Mouse (Mus musculus) liver, embryonic 14.5 days (tissue): ENCODE results near the gene Oxsr1. TPM values are rescaled to one million over a fixed set of nuclear protein-coding genes. Genes with fewer than 3 reads are reported as not detected.

Experiments
- ATAC-seq: fragments of 200-750 bp; cut with Nextera tagmentation; 2 replicates; pipeline ENCODE4 v1.8.0; 2017; ENCODE audit warnings: moderate number of reproducible peaks, mild to moderate bottlenecking, moderate library complexity; ENCODE audit not compliant: insufficient read depth
- DNase-seq, 3 experiments: peaks; one replicate each; pipeline ENCODE4 v3.0.0-alpha.2; 2012 to 2013; ENCODE audit warnings: low read depth in 3 of 3, low spot score in 3 of 3
- H3K27ac ChIP-seq: fragments of 300-500 bp; sonication (generic); 2 replicates; pipeline ENCODE4 v1.5.1; 2014; ENCODE audit warnings: moderate library complexity, mild to moderate bottlenecking, control low read depth, inconsistent platforms
- H3K27me3 ChIP-seq: fragments of 300-500 bp; sonication (generic); 2 replicates; pipeline ENCODE4 v1.6.1; 2014; ENCODE audit warnings: mild to moderate bottlenecking, low read length, moderate library complexity; ENCODE audit not compliant: control insufficient read depth, insufficient read depth
- H3K36me3 ChIP-seq: fragments of 300-500 bp; sonication (generic); replicated peaks from 2 replicates; pipeline ENCODE4 v1.6.1; 2014; ENCODE audit warnings: low read depth; ENCODE audit not compliant: control insufficient read depth, insufficient read depth
- H3K4me1 ChIP-seq, 2 experiments: fragments of 200-500 bp in 1 of 2; fragments of 300-500 bp in 1 of 2; sonication (generic) in 1 of 2; replicated peaks; 2 replicates each; pipeline ENCODE4 v1.6.1; 2012 to 2014; ENCODE audit warnings: antibody characterized with exemption in 1 of 2, inconsistent platforms in 1 of 2, low read length in 1 of 2; ENCODE audit not compliant: control insufficient read depth in 2 of 2, insufficient read depth in 2 of 2
- H3K4me2 ChIP-seq: fragments of 300-500 bp; sonication (generic); 2 replicates; pipeline ENCODE4 v1.6.1; 2014; ENCODE audit warnings: low read depth, mild to moderate bottlenecking, control low read depth, moderate library complexity
- H3K4me3 ChIP-seq, 2 experiments: fragments of 200-500 bp in 1 of 2; fragments of 300-500 bp in 1 of 2; sonication (generic) in 1 of 2; 2 replicates each; pipeline ENCODE4 v1.5.1; 2012 to 2014; ENCODE audit warnings: low read depth in 2 of 2, low read length in 2 of 2, mild to moderate bottlenecking in 2 of 2, control low read depth in 1 of 2, inconsistent platforms in 1 of 2, moderate library complexity in 1 of 2; ENCODE audit not compliant: insufficient read depth in 1 of 2
- H3K9ac ChIP-seq: fragments of 300-500 bp; sonication (generic); replicated peaks from 2 replicates; pipeline ENCODE4 v1.6.1; 2014; ENCODE audit warnings: mild to moderate bottlenecking, control low read depth, moderate library complexity
- H3K9me3 ChIP-seq: fragments of 300-500 bp; sonication (generic); 2 replicates; pipeline ENCODE4 v1.6.1; 2016; ENCODE audit warnings: low read length, mixed read lengths; ENCODE audit not compliant: control insufficient read depth
- CTCF ChIP-seq: IDR thresholded peaks from 2 replicates; pipeline ENCODE4 v1.5.1; 2016; ENCODE audit warnings: antibody characterized with exemption, low read depth, control low read depth
- EP300 ChIP-seq: IDR thresholded peaks from 2 replicates; pipeline ENCODE4 v1.6.1; 2016; ENCODE audit warnings: antibody characterized with exemption, low read depth
- WGBS: fragments of 180-500 bp; shearing (Covaris S2); extraction: QIAGEN DNeasy Blood & Tissue Kit; methylation state at CpG from one replicate; pipeline ENCODE4 v1.1.7; 2014; ENCODE audit not compliant: insufficient replicate concordance; 5-methylcytosine and 5-hydroxymethylcytosine counted together
- polyA plus RNA-seq, 2 experiments: library from polyadenylated mRNA; depleted of rRNA in 1 of 2; stranded (reverse) in 1 of 2; unstranded in 1 of 2; fragments of >200 nt; fragmentation: Nextera tagmentation in 1 of 2; extraction: Ambion mirVana in 1 of 2; gene quantifications; 2 replicates each; pipeline versions ENCODE4 v1.2.1 to v1.2.3; 2012 to 2014

Oxsr1 gene
- polyA plus RNA-seq, 2 experiments = 4.9 to 11.8 TPM

DNA sequence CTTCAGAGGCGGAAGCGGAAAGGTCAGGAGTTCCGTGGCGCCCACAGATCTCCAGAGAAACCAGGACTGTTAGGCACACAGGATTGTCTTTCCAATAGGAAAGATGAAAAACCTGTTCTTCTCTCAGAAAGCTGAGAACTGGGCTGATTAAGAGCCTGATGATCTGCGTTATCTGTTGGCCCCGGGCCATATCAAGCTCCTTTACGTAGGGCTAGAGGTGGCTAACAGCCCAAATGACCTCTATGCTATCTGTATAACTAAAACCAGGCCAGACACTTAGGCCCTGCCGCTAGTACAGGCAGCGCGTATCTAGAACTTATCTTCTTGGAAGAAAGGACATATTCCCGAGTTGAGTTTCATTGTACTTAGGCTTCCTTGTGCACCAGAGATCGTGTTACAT lies 41.0 kb upstream of the Oxsr1 start:
- TF ChIP-seq EP300 = no peak
- TF ChIP-seq CTCF = no peak
- H3K9me3 ChIP-seq = no peaks in the 10 kb centered on the region
- ATAC-seq (no peak), DNase-seq (no peak)
- no peak overlapping the region for H3K4me2 ChIP-seq
- H3K4me3 ChIP-seq = no peak overlapping the region
- no peak overlapping the region for H3K27ac ChIP-seq
- H3K27me3 ChIP-seq = no peaks in the 10 kb centered on the region
- H3K36me3 ChIP-seq = no peaks in the 10 kb centered on the region
- 0 out of 4 replicates have a peak, but pooled peaks cover 0 to 2% of the 10 kb centered on the region in 2 experiments for H3K4me1 ChIP-seq
- H3K9ac ChIP-seq = no peak overlapping the region
- WGBS = 77% methylated on average over 12 of the region's 12 CpGs

GRCm38 (mm10) chr9:119361416-119361815 lies 39.2 kb upstream of the Oxsr1 start:
- H3K27me3 ChIP-seq = no peaks in the 10 kb centered on the region
- no peak overlapping the region for H3K4me2 ChIP-seq
- no peak for DNase-seq
- H3K4me1 ChIP-seq = 0 out of 4 replicates have a peak, but pooled peaks cover 0 to 6% of the 10 kb centered on the region in 2 experiments
- no peak for ATAC-seq
- H3K9me3 ChIP-seq = no peaks in the 10 kb centered on the region
- no peak overlapping the region for H3K4me3 ChIP-seq
- WGBS = 70% methylated on average over 5 of the region's 5 CpGs
- H3K9ac ChIP-seq = no peak overlapping the region
- H3K36me3 ChIP-seq = no peaks in the 10 kb centered on the region
- H3K27ac ChIP-seq = no peak overlapping the region
- TF ChIP-seq CTCF = no peak
- no peak for TF ChIP-seq EP300

GRCm38 (mm10) chr9:119358058-119358429 lies 35.8 kb upstream of the Oxsr1 start:
- peak overlapping the region; percentile 37 for H3K9ac ChIP-seq
- ATAC-seq = no peak
- no peaks in the 10 kb centered on the region for H3K27me3 ChIP-seq
- DNase-seq = no peak
- TF ChIP-seq CTCF = no peak
- TF ChIP-seq EP300 = no peak
- peak overlapping the region; percentile 84 for H3K4me2 ChIP-seq
- 0 out of 4 replicates have a peak, but pooled peaks cover 0 to 6% of the 10 kb centered on the region in 2 experiments for H3K4me1 ChIP-seq
- H3K4me3 ChIP-seq = peak overlapping the region; percentile 65 to 67
- H3K27ac ChIP-seq = no peak overlapping the region
- WGBS = 41% methylated on average over 9 of the region's 9 CpGs
- no peaks in the 10 kb centered on the region for H3K9me3 ChIP-seq
- no peaks in the 10 kb centered on the region for H3K36me3 ChIP-seq

GRCm38 (mm10) chr9:119357331-119358057 lies 35.3 kb upstream of the Oxsr1 start, which contains the start of gene Xylb:
Xylb (plus strand) TSS chr9:119357381.
- Histone ChIP-seq H3K36me3 (no peaks in the 10 kb centered on the region), H3K9ac (peak within 1 kb of the TSS; percentile 37), H3K27me3 (no peaks in the 10 kb centered on the region), H3K27ac (no peak within 1 kb of the TSS), H3K9me3 (no peaks in the 10 kb centered on the region), H3K4me3 (peak within 1 kb of the TSS; percentile 65 to 67), H3K4me2 (peak within 1 kb of the TSS; percentile 84), H3K4me1 (0 out of 4 replicates have a peak, but pooled peaks cover 0 to 6% of the 10 kb centered on the region in 2 experiments)
- WGBS = 2% methylated on average over 65 of the region's 65 CpGs
- ATAC-seq (peak; percentile 86), DNase-seq (peak; percentile 67 to 75 (median 73))
- TF ChIP-seq EP300 (no peak), CTCF (peak; percentile 91)

DNA sequence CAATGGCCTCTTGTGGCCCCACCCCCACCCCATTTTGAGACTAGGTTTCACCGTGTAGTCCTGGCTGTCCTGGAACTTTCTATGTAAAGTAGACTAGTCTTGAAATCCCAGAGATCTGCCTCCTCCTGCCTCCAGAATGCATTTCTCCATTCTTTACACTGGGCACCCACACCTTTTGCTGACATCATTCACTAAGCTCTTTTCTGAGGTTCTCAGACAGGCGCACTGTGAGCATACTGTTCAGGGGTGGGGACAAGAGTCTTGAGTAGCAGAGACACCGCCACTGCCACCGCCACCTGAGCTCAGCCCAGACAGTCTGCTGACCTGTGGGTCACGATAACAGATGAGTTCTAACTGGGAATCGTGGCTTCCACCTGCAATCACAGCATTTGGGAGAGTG lies 33.7 kb upstream of the Oxsr1 start:
- Histone ChIP-seq H3K27me3 (no peaks in the 10 kb centered on the region), H3K9me3 (no peaks in the 10 kb centered on the region), H3K9ac (no peak overlapping the region), H3K4me3 (no peak overlapping the region), H3K4me1 (0 out of 4 replicates have a peak, but pooled peaks cover 0 to 6% of the 10 kb centered on the region in 2 experiments), H3K4me2 (no peak overlapping the region), H3K27ac (no peak overlapping the region), H3K36me3 (no peaks in the 10 kb centered on the region)
- DNase-seq (no peak), ATAC-seq (no peak)
- WGBS = 73% methylated on average over 6 of the region's 6 CpGs
- TF ChIP-seq EP300 = no peak
- no peak for TF ChIP-seq CTCF
